Mouse (Mus musculus) CH12.LX (cell line): ENCODE results near the gene Vrk3. TPM values are rescaled to one million over a fixed set of nuclear protein-coding genes. Genes with fewer than 3 reads are reported as not detected.

Experiments
- DNase-seq: peaks from one replicate; pipeline ENCODE4 v3.0.0-alpha.2; 2013; ENCODE audit errors: extremely low read depth
- H3K27ac ChIP-seq: 2 replicates; pipeline ENCODE4 v1.5.1; 2012; ENCODE audit warnings: low read depth, mild to moderate bottlenecking, control low read depth, moderate library complexity; ENCODE audit not compliant: insufficient read depth
- H3K27me3 ChIP-seq: replicated peaks from 2 replicates; pipeline ENCODE3; 2012; ENCODE audit warnings: inconsistent platforms
- H3K36me3 ChIP-seq, 2 experiments: replicated peaks in 1 of 2; 2 replicates each; pipeline versions ENCODE3 to v1.6.1; 2012; ENCODE audit warnings: inconsistent platforms in 1 of 2, low read length in 1 of 2, mild to moderate bottlenecking in 1 of 2, mixed read lengths in 1 of 2, moderate library complexity in 1 of 2; ENCODE audit not compliant: control insufficient read depth in 1 of 2, insufficient read depth in 1 of 2
- H3K4me1 ChIP-seq, 2 experiments: 2 replicates each; pipeline ENCODE4 v1.6.1; 2012; ENCODE audit warnings: inconsistent platforms in 1 of 2, moderate library complexity in 1 of 2; ENCODE audit not compliant: insufficient read depth in 2 of 2, control insufficient read depth in 1 of 2
- H3K4me2 ChIP-seq: 2 replicates; pipeline ENCODE4 v1.6.1; 2012; ENCODE audit warnings: low read depth, mild to moderate bottlenecking, control low read depth; ENCODE audit not compliant: poor library complexity, insufficient read depth, severe bottlenecking
- H3K4me3 ChIP-seq, 3 experiments: fragments of 150-350 bp in 1 of 3; sonication (generic) in 1 of 3; replicated peaks in 1 of 3; 2 replicates each; pipeline versions ENCODE3 to v1.5.1; 2011 to 2012; ENCODE audit warnings: low read depth in 2 of 3, low read length in 2 of 3, mild to moderate bottlenecking in 2 of 3, moderate library complexity in 2 of 3, control low read depth in 1 of 3, improper control_type of control experiment in 1 of 3, inconsistent platforms in 1 of 3, mixed read lengths in 1 of 3; ENCODE audit not compliant: poor library complexity in 1 of 3
- H3K79me2 ChIP-seq: replicated peaks from 2 replicates; pipeline ENCODE4 v1.6.1; 2012; ENCODE audit warnings: mild to moderate bottlenecking, moderate library complexity; ENCODE audit not compliant: control insufficient read depth, poor library complexity, insufficient read depth, severe bottlenecking; ENCODE audit errors: extremely low read depth
- H3K9ac ChIP-seq: 2 replicates; pipeline ENCODE4 v1.6.1; 2012; ENCODE audit warnings: low read depth, mild to moderate bottlenecking, control low read depth, moderate library complexity; ENCODE audit not compliant: insufficient read depth
- H3K9me3 ChIP-seq: replicated peaks from 2 replicates; pipeline ENCODE3; 2012; ENCODE audit warnings: low read length, inconsistent platforms, mixed read lengths
- CHD2 ChIP-seq: IDR thresholded peaks from 2 replicates; pipeline ENCODE4 v1.6.1; 2011; ENCODE audit warnings: low read length, improper control_type of control experiment
- CTCF ChIP-seq, 2 experiments: IDR thresholded peaks in 1 of 2; conservative IDR thresholded peaks in 1 of 2; 2 replicates each; pipeline ENCODE4 v1.5.1; 2011 to 2012; ENCODE audit warnings: low read depth in 2 of 2, low read length in 2 of 2, improper control_type of control experiment in 1 of 2, inconsistent platforms in 1 of 2, mild to moderate bottlenecking in 1 of 2, moderate library complexity in 1 of 2
- E2F4 ChIP-seq: IDR thresholded peaks from 2 replicates; pipeline ENCODE4 v1.6.1; 2011; ENCODE audit warnings: low read depth, low read length, improper control_type of control experiment; ENCODE audit not compliant: insufficient replicate concordance
- ELF1 ChIP-seq: IDR thresholded peaks from 2 replicates; pipeline ENCODE4 v1.6.1; 2014; ENCODE audit warnings: low read depth, mild to moderate bottlenecking, inconsistent platforms, low read length, improper control_type of control experiment
- EP300 ChIP-seq: IDR thresholded peaks from 2 replicates; pipeline ENCODE4 v1.6.1; 2011; ENCODE audit warnings: low read length, improper control_type of control experiment
- ETS1 ChIP-seq: conservative IDR thresholded peaks from 2 replicates; pipeline ENCODE4 v1.6.1; 2012; ENCODE audit warnings: low read depth, mild to moderate bottlenecking, inconsistent platforms, low read length, improper control_type of control experiment, moderate library complexity
- HCFC1 ChIP-seq: IDR thresholded peaks from 2 replicates; pipeline ENCODE4 v1.6.1; 2012; ENCODE audit warnings: low read depth, mild to moderate bottlenecking, inconsistent platforms, low read length, improper control_type of control experiment
- IRF4 ChIP-seq: IDR thresholded peaks from 2 replicates; pipeline ENCODE4 v1.6.1; 2014; ENCODE audit warnings: low read depth, mild to moderate bottlenecking, inconsistent platforms, low read length, improper control_type of control experiment
- MEF2A ChIP-seq: IDR thresholded peaks from 2 replicates; pipeline ENCODE4 v1.6.1; 2014; ENCODE audit warnings: low read depth, mild to moderate bottlenecking, inconsistent platforms, low read length, improper control_type of control experiment, borderline replicate concordance
- MXI1 ChIP-seq: IDR thresholded peaks from 2 replicates; pipeline ENCODE4 v1.6.1; 2011; ENCODE audit warnings: mild to moderate bottlenecking, low read depth, low read length, improper control_type of control experiment
- MYC ChIP-seq: IDR thresholded peaks from 2 replicates; pipeline ENCODE4 v1.6.1; 2011; ENCODE audit warnings: low read depth, mild to moderate bottlenecking, improper control_type of control experiment, low read length
- NELFE ChIP-seq: IDR thresholded peaks from 2 replicates; pipeline ENCODE4 v1.6.1; 2011; ENCODE audit warnings: low read depth, low read length, improper control_type of control experiment
- POLR2A ChIP-seq: IDR thresholded peaks from 2 replicates; pipeline ENCODE4 v1.6.1; 2011; ENCODE audit warnings: low read depth, mild to moderate bottlenecking, improper control_type of control experiment, low read length
- RCOR1 ChIP-seq: conservative IDR thresholded peaks from 2 replicates; pipeline ENCODE4 v1.6.1; 2012; ENCODE audit warnings: low read depth, mild to moderate bottlenecking, inconsistent platforms, low read length, improper control_type of control experiment
- SIN3A ChIP-seq: IDR thresholded peaks from 2 replicates; pipeline ENCODE4 v1.6.1; 2012; ENCODE audit warnings: low read length, improper control_type of control experiment, inconsistent platforms
- TBP ChIP-seq: conservative IDR thresholded peaks from 2 replicates; pipeline ENCODE4 v1.6.1; 2011; ENCODE audit warnings: low read depth, low read length, improper control_type of control experiment
- TCF12 ChIP-seq: IDR thresholded peaks from 2 replicates; pipeline ENCODE4 v1.6.1; 2014; ENCODE audit warnings: low read depth, mild to moderate bottlenecking, inconsistent platforms, low read length, improper control_type of control experiment
- UBTF ChIP-seq: IDR thresholded peaks from 2 replicates; pipeline ENCODE4 v1.6.1; 2012; ENCODE audit warnings: low read depth, mild to moderate bottlenecking, inconsistent platforms, low read length, improper control_type of control experiment, moderate library complexity
- USF1 ChIP-seq: IDR thresholded peaks from 2 replicates; pipeline ENCODE4 v1.6.1; 2014; ENCODE audit warnings: low read depth, mild to moderate bottlenecking, inconsistent platforms, low read length, improper control_type of control experiment
- ZC3H11A ChIP-seq: IDR thresholded peaks from 2 replicates; pipeline ENCODE4 v1.6.1; 2012; ENCODE audit warnings: low read depth, mild to moderate bottlenecking, inconsistent platforms, low read length, improper control_type of control experiment
- ZMIZ1 ChIP-seq: IDR thresholded peaks from 2 replicates; pipeline ENCODE4 v1.6.1; 2012; ENCODE audit warnings: low read depth, mild to moderate bottlenecking, inconsistent platforms, low read length, improper control_type of control experiment
- ZNF384 ChIP-seq: IDR thresholded peaks from 2 replicates; pipeline ENCODE4 v1.6.1; 2012; ENCODE audit warnings: low read depth, low read length, improper control_type of control experiment, inconsistent platforms
- dilution Hi-C: fragments of 300-500 bp; cut with MboI; formaldehyde crosslinking; loops from 2 replicates; pipeline ENCODE4 v1.14.3; 2020; ENCODE audit warnings: low sequenced_read_pairs; ENCODE audit not compliant: extremely low pct_unique_long_range_greater_than_20kb, extremely low pct_ligation_motif_present
- in situ Hi-C: fragments of 300-500 bp; cut with MboI; formaldehyde crosslinking; loops from 3 replicates; pipeline ENCODE4 v1.14.3; 2019; ENCODE audit warnings: low sequenced_read_pairs, low pct_ligation_motif_present, low pct_unique_long_range_greater_than_20kb, mixed read lengths
- polyA plus RNA-seq: library from polyadenylated mRNA; unstranded; fragments of >175 nt; gene quantifications from 2 replicates; pipeline ENCODE4 v1.2.1, GENCODE M21; 2012; ENCODE audit warnings: low read depth; ENCODE audit not compliant: insufficient read length
- total RNA-seq, 2 experiments: library from RNA; depleted of rRNA; stranded (reverse); fragments of 300-350 nt in 1 of 2; fragments of >200 nt in 1 of 2; gene quantifications; 2 replicates each; pipeline ENCODE4 v1.2.3; 2012 to 2014

Gene Vrk3
- total and polyA plus RNA-seq, 3 experiments = 30.0 to 50.4 (median 34.2) TPM

GRCm38 (mm10) chr7:44816470-44817021, 68.3 kb downstream of the Vrk3 start, which contains the start of gene Atf5:
TSS of gene Atf5 (minus strand) at chr7:44816658.
- TF ChIP-seq UBTF (0 out of 2 replicates have a peak, but pooled peaks have one; percentile 42), CHD2 (no peak), RCOR1 (no peak), MXI1 (no peak), ZNF384 (no peak), USF1 (no peak), TCF12 (peak; percentile 37; the same call in 1 of the 2 replicates), TBP (no peak; the same call in 1 of the 2 replicates), MEF2A (no peak), ETS1 (no peak), ZC3H11A (no peak), NELFE (peak; percentile 77; the same call in 1 of the 2 replicates), IRF4 (no peak), EP300 (no peak), POLR2A (no peak), CTCF (conservative IDR thresholded peaks at IDR 0.05 in 1 of 2, IDR thresholded peaks at IDR 0.05 in 1 of 2; ENCODE audit: low read depth in 2 of 2, low read length in 2 of 2) (no peak), ZMIZ1 (peak; percentile 59; the same call in 1 of the 2 replicates), ELF1 (no peak), MYC (no peak), HCFC1 (no peak), E2F4 (no peak)
- peaks cover 67% of the 10 kb centered on the region for H3K79me2 ChIP-seq
- H3K4me2 ChIP-seq = peak within 1 kb of the TSS; percentile 95
- peak within 1 kb of the TSS; percentile 93 for H3K9ac ChIP-seq
- peak within 1 kb of the TSS; percentile 77 to 89 (median 86) for H3K4me3 ChIP-seq
- H3K4me1 ChIP-seq = peaks cover 27 to 41% of the 10 kb centered on the region in 2 experiments
- peak within 1 kb of the TSS; percentile 97 for H3K27ac ChIP-seq
- in situ Hi-C loops = no loop called here
- H3K9me3 ChIP-seq = no peaks in the 10 kb centered on the region
- no peak for DNase-seq
- dilution Hi-C loops = no loop called here
- H3K27me3 ChIP-seq = no peaks in the 10 kb centered on the region
- H3K36me3 ChIP-seq = peaks cover 36 to 64% of the 10 kb centered on the region in 2 experiments

GRCm38 (mm10) chr7:44817441-44817840, 69.2 kb downstream of the Vrk3 start:
- Histone ChIP-seq H3K4me2 (peak overlapping the region; percentile 95), H3K27ac (peak overlapping the region; percentile 97), H3K79me2 (peaks cover 73% of the 10 kb centered on the region), H3K36me3 (peaks cover 27 to 57% of the 10 kb centered on the region in 2 experiments), H3K9ac (peak overlapping the region; percentile 93), H3K9me3 (no peaks in the 10 kb centered on the region), H3K4me1 (peaks cover 26 to 44% of the 10 kb centered on the region in 2 experiments), H3K4me3 (peak overlapping the region; percentile 77 to 89 (median 86)), H3K27me3 (no peaks in the 10 kb centered on the region)
- dilution Hi-C loops (no loop called here), in situ Hi-C loops (no loop called here)
- TF ChIP-seq ZNF384 (no peak), SIN3A (0 out of 2 replicates have a peak, but pooled peaks have one; percentile 10)
- DNase-seq = no peak
